Mouse (Mus musculus): ENCODE data around the gene Dclk1.

DNA sequence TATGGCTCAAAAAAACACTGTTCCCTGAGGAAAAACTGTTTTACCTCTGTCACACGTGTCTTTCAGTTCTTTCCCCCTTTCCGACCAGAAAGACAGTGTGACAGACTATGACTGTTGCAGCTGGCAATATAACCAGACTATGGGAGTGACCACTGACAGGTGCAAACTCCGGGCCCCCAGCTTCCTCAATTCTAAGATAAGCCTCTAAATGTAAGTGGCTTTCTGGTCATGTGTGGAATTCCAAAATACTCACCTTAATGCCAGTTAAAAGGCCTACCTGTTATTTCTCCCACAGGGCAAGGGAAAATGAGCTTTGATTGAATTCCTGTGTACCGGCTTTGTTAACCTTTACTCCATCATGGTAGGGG, 15.0 kb upstream of the Dclk1 start:
- no peak for TF ChIP-seq CTCF (IDR thresholded peaks at IDR 0.05; ENCODE audit: control insufficient read depth, insufficient read depth, insufficient read length)
- no peak for TF ChIP-seq USF1 (IDR thresholded peaks at IDR 0.05; ENCODE audit: low read depth)
- no peak for TF ChIP-seq MYOD1 (IDR thresholded peaks at IDR 0.05; ENCODE audit: control insufficient read depth, insufficient read length, low read depth)
- TF ChIP-seq MAX (IDR thresholded peaks at IDR 0.05) = no peak
- TF ChIP-seq FOSL1 (IDR thresholded peaks at IDR 0.05; ENCODE audit: insufficient read depth, low read length, poor library complexity, severe bottlenecking) = no peak
- TF ChIP-seq MYOG (IDR thresholded peaks at IDR 0.05; ENCODE audit: control insufficient read depth, extremely low read depth, insufficient read length) = no peak
